Mouse (Mus musculus) myocyte (in vitro differentiated cells): ENCODE results near the gene Cep55. TPM values are rescaled to one million over a fixed set of nuclear protein-coding genes. Genes with fewer than 3 reads are reported as not detected.

ENCODE experiments used
- H3K27me3 ChIP-seq: one replicate; pipeline ENCODE4 v1.6.1; 2011; ENCODE audit not compliant: control insufficient read depth, insufficient read depth, insufficient read length
- H3K36me3 ChIP-seq: one replicate; pipeline ENCODE4 v1.6.1; 2011; ENCODE audit not compliant: control insufficient read depth, insufficient read depth
- H3K4me2 ChIP-seq: one replicate; pipeline ENCODE4 v1.6.1; 2011; ENCODE audit warnings: low read depth, control low read depth
- H3K4me3 ChIP-seq: one replicate; pipeline ENCODE4 v1.5.1; 2011; ENCODE audit warnings: mild to moderate bottlenecking, control low read depth, moderate library complexity
- H3K79me2 ChIP-seq: one replicate; pipeline ENCODE4 v1.6.1; 2011; ENCODE audit not compliant: control insufficient read depth, insufficient read depth
- H3ac ChIP-seq: one replicate; pipeline ENCODE4 v1.6.1; 2011; ENCODE audit not compliant: control insufficient read depth, insufficient read length
- CEBPB ChIP-seq: IDR thresholded peaks from 2 replicates; pipeline ENCODE4 v1.6.1; 2011; ENCODE audit warnings: mild to moderate bottlenecking, moderate library complexity; ENCODE audit not compliant: poor library complexity, insufficient read depth, severe bottlenecking
- E2F4 ChIP-seq: IDR thresholded peaks from one replicate; pipeline ENCODE4 v1.6.1; 2011; ENCODE audit warnings: mild to moderate bottlenecking, control low read depth, moderate library complexity; ENCODE audit not compliant: insufficient read depth
- MAX ChIP-seq: IDR thresholded peaks from one replicate; pipeline ENCODE4 v1.6.1; 2011; ENCODE audit warnings: low read depth, mild to moderate bottlenecking, control low read depth
- MYOD1 ChIP-seq, 3 experiments: IDR thresholded peaks; one replicate each; pipeline ENCODE4 v1.6.1; 2011; ENCODE audit warnings: control low read depth in 2 of 3, low read depth in 2 of 3, mild to moderate bottlenecking in 2 of 3, moderate library complexity in 1 of 3; ENCODE audit not compliant: insufficient read length in 2 of 3, control insufficient read depth in 1 of 3
- MYOG ChIP-seq, 3 experiments: IDR thresholded peaks; one replicate each; pipeline ENCODE4 v1.6.1; 2011; ENCODE audit warnings: control low read depth in 2 of 3, low read depth in 2 of 3, mild to moderate bottlenecking in 2 of 3; ENCODE audit not compliant: insufficient read length in 2 of 3, control insufficient read depth in 1 of 3, insufficient read depth in 1 of 3
- POLR2A ChIP-seq: IDR thresholded peaks from one replicate; pipeline ENCODE4 v1.6.1; 2011; ENCODE audit warnings: low read depth, mild to moderate bottlenecking, control low read depth, moderate library complexity; ENCODE audit not compliant: insufficient read length
- POLR2AphosphoS2 ChIP-seq: IDR thresholded peaks from one replicate; pipeline ENCODE4 v1.6.1; 2011; ENCODE audit warnings: low read depth, control low read depth; ENCODE audit not compliant: insufficient read length
- REST ChIP-seq: IDR thresholded peaks from one replicate; pipeline ENCODE4 v1.6.1; 2011; ENCODE audit warnings: mild to moderate bottlenecking, control low read depth, moderate library complexity; ENCODE audit not compliant: insufficient read depth, insufficient read length
- SRF ChIP-seq: IDR thresholded peaks from one replicate; pipeline ENCODE4 v1.6.1; 2011; ENCODE audit warnings: low read depth; ENCODE audit not compliant: control insufficient read depth, insufficient read length
- TCF12 ChIP-seq: IDR thresholded peaks from one replicate; pipeline ENCODE4 v1.6.1; 2011; ENCODE audit warnings: mild to moderate bottlenecking, control low read depth; ENCODE audit not compliant: poor library complexity, insufficient read depth, severe bottlenecking
- TCF3 ChIP-seq: IDR thresholded peaks from one replicate; pipeline ENCODE4 v1.6.1; 2011; ENCODE audit warnings: low read depth, control low read depth; ENCODE audit not compliant: insufficient read length
- USF1 ChIP-seq: IDR thresholded peaks from one replicate; pipeline ENCODE4 v1.6.1; 2011; ENCODE audit warnings: low read depth, mild to moderate bottlenecking, control low read depth, moderate library complexity
- polyA plus RNA-seq: library from polyadenylated mRNA; unstranded; fragments of >200 nt; fragmentation: generic; extraction: Trizol; gene quantifications from one replicate; pipeline ENCODE4 v1.2.1, GENCODE M21; 2012; ENCODE audit warnings: missing spikeins

Gene Cep55
- polyA plus RNA-seq, 1 experiment: 5.1 TPM

- Histone ChIP-seq H3K36me3 (no peaks in the 10 kb centered on the region), H3ac (no peak overlapping the region), H3K79me2 (peaks cover 29% of the 10 kb centered on the region), H3K4me2 (peak overlapping the region; percentile 72), H3K27me3 (no peaks in the 10 kb centered on the region), H3K4me3 (no peak overlapping the region)
- TF ChIP-seq E2F4: no peak
- no peak for TF ChIP-seq TCF3
- TF ChIP-seq MYOG (IDR thresholded peaks at IDR 0.05; ENCODE audit: control insufficient read depth in 1 of 3, insufficient read depth in 1 of 3, insufficient read length in 2 of 3, low read depth in 2 of 3): no peak
Measured at GRCm38 (mm10) chr19:38022710-38023109, 32.1 kb upstream of the Cep55 start.

GRCm38 (mm10) chr19:38023603-38024002, 31.2 kb upstream of the Cep55 start:
- Histone ChIP-seq H3K4me2 (peak overlapping the region; percentile 72), H3K36me3 (no peaks in the 10 kb centered on the region)
- TF ChIP-seq MAX (no peak), TCF12 (no peak), SRF (no peak), MYOG (IDR thresholded peaks at IDR 0.05; ENCODE audit: control insufficient read depth in 1 of 3, insufficient read depth in 1 of 3, insufficient read length in 2 of 3, low read depth in 2 of 3) (no peak), POLR2A (no peak), USF1 (no peak), MYOD1 (IDR thresholded peaks at IDR 0.05; ENCODE audit: control insufficient read depth in 1 of 3, insufficient read length in 2 of 3, low read depth in 2 of 3) (no peak), TCF3 (no peak), E2F4 (no peak), POLR2AphosphoS2 (no peak), REST (no peak), CEBPB (no peak)

GRCm38 (mm10) chr19:38025254-38026041, 29.4 kb upstream of the Cep55 start:
- Histone ChIP-seq H3K79me2 (peaks cover 48% of the 10 kb centered on the region), H3K4me2 (peak overlapping the region; percentile 81), H3K36me3 (no peaks in the 10 kb centered on the region), H3ac (no peak overlapping the region), H3K27me3 (no peaks in the 10 kb centered on the region), H3K4me3 (no peak overlapping the region)
- TF ChIP-seq USF1 (peak; percentile 95), POLR2A (peak; percentile 49), TCF3 (no peak)

More at GRCm38 (mm10) chr19:38023603-38024002, 31.2 kb upstream of the Cep55 start:
- Histone ChIP-seq H3ac (no peak overlapping the region), H3K27me3 (no peaks in the 10 kb centered on the region), H3K4me3 (no peak overlapping the region), H3K79me2 (peaks cover 38% of the 10 kb centered on the region)

- H3K27me3 ChIP-seq: no peaks in the 10 kb centered on the region
- no peaks in the 10 kb centered on the region for H3K36me3 ChIP-seq
- peak overlapping the region; percentile 81 for H3K4me2 ChIP-seq
- H3K4me3 ChIP-seq: no peak overlapping the region
- no peak overlapping the region for H3ac ChIP-seq
- TF ChIP-seq MYOG (IDR thresholded peaks at IDR 0.05; ENCODE audit: control insufficient read depth in 1 of 3, insufficient read depth in 1 of 3, insufficient read length in 2 of 3, low read depth in 2 of 3) (no peak), MYOD1 (IDR thresholded peaks at IDR 0.05; ENCODE audit: control insufficient read depth in 1 of 3, insufficient read length in 2 of 3, low read depth in 2 of 3) (no peak), POLR2AphosphoS2 (no peak), TCF3 (no peak), SRF (no peak), MAX (no peak), CEBPB (no peak), REST (no peak), USF1 (no peak)
- H3K79me2 ChIP-seq: peaks cover 50% of the 10 kb centered on the region
Measured at GRCm38 (mm10) chr19:38026211-38026624, 28.6 kb upstream of the Cep55 start.

DNA sequence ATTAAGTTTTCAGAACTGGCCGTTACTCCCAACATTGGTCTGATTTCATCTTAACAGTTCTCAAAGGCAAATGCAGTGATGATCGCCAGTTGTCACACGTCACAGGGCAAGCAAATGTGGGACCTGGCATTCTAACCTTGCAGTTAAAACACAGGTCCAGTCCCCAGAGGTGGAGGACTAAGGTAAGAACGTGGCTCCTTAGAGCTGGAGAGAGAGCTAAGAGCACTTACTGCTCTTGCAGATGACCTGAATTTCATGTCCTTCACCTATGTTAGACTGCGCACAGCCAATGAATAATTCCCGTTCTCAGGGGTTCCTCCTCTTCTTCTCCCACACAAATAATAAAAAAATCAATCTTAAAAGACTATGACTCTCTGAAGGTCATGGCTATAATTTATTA, 27.4 kb upstream of the Cep55 start:
- Histone ChIP-seq H3K79me2 (peaks cover 57% of the 10 kb centered on the region), H3ac (no peak overlapping the region), H3K27me3 (no peaks in the 10 kb centered on the region), H3K4me3 (no peak overlapping the region), H3K4me2 (no peak overlapping the region), H3K36me3 (no peaks in the 10 kb centered on the region)
- no peak for TF ChIP-seq POLR2A
- no peak for TF ChIP-seq CEBPB
- no peak for TF ChIP-seq MAX
- no peak for TF ChIP-seq POLR2AphosphoS2
- TF ChIP-seq MYOD1 (IDR thresholded peaks at IDR 0.05; ENCODE audit: control insufficient read depth in 1 of 3, insufficient read length in 2 of 3, low read depth in 2 of 3): no peak
- TF ChIP-seq TCF3: no peak
- no peak for TF ChIP-seq TCF12
